Mouse (Mus musculus) olfactory bulb, adult 2 months (tissue): ENCODE measurements around the gene Gm20479.

Experiments used
- CTCF ChIP-seq: fragments of 200-500 bp; IDR thresholded peaks from 2 replicates; pipeline ENCODE4 v1.5.1; 2012; ENCODE audit warnings: low read depth, mild to moderate bottlenecking, low read length, moderate library complexity; ENCODE audit not compliant: insufficient read depth
- POLR2A ChIP-seq: fragments of 200-500 bp; IDR thresholded peaks from 2 replicates; pipeline ENCODE4 v1.6.1; 2012; ENCODE audit warnings: mild to moderate bottlenecking, low read depth, low read length, moderate library complexity; ENCODE audit not compliant: insufficient read depth

GRCm38 (mm10) chr7:27322291-27322690 is 34.9 kb downstream of the Gm20479 start:
- TF ChIP-seq CTCF: no peak
- TF ChIP-seq POLR2A: no peak
